Mouse (Mus musculus) G1E (cell line): ENCODE data around the gene Pias1.

Experiments used
- CTCF ChIP-seq: IDR thresholded peaks from 2 replicates; pipeline ENCODE4 v1.5.1; 2012; ENCODE audit warnings: low read depth, low read length, inconsistent platforms, mixed read lengths
- TAL1 ChIP-seq: conservative IDR thresholded peaks from 2 replicates; pipeline ENCODE4 v1.6.1; 2012; ENCODE audit warnings: low read depth, low read length, inconsistent platforms, mixed read lengths

DNA sequence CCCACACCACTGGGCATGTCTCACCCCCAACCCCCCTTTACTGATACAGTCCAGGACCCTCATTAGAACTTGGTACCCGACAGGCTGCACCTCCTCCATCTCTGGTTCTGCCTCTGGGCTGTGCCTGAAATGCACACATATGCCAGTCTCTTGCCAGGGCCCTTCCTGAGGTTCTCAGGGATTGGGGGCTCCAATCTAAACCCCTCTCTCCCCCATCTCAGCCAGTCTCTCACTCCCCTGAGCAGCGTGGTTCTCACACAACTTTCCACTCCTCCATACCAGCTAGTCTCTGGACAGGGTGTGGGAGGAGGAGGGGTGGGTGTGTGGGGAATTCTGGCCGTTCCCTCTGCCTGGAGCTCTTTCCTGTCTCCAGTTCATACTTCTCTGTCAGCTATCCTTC is 150.1 kb downstream of the Pias1 start:
- TF ChIP-seq CTCF (no peak), TAL1 (no peak)
